Mouse (Mus musculus) hindbrain, postnatal 0 days (tissue): ENCODE results near the gene Adam1a. TPM values are rescaled to one million over a fixed set of nuclear protein-coding genes. Genes with fewer than 3 reads are reported as not detected.

Experiments
- ATAC-seq: fragments of 200-750 bp; cut with Nextera tagmentation; 2 replicates; pipeline ENCODE4 v1.8.0; 2017; ENCODE audit warnings: mild to moderate bottlenecking, moderate TSS enrichment, moderate library complexity
- DNase-seq: peaks from one replicate; pipeline ENCODE4 v3.0.0-alpha.2; 2015; ENCODE audit warnings: low spot score
- H3K27ac ChIP-seq: fragments of 300-500 bp; sonication (generic); 2 replicates; pipeline ENCODE4 v1.5.1; 2014; ENCODE audit warnings: mild to moderate bottlenecking
- H3K27me3 ChIP-seq: fragments of 300-500 bp; sonication (generic); 2 replicates; pipeline ENCODE4 v1.6.1; 2014; ENCODE audit warnings: low read length, mixed read lengths; ENCODE audit not compliant: insufficient read depth
- H3K36me3 ChIP-seq: fragments of 300-500 bp; sonication (generic); 2 replicates; pipeline ENCODE4 v1.6.1; 2014; ENCODE audit warnings: low read length, mixed read lengths; ENCODE audit not compliant: insufficient read depth
- H3K4me1 ChIP-seq: fragments of 300-500 bp; sonication (generic); 2 replicates; pipeline ENCODE4 v1.6.1; 2014; ENCODE audit warnings: antibody characterized with exemption, low read length, mixed read lengths; ENCODE audit not compliant: insufficient read depth
- H3K4me2 ChIP-seq: fragments of 300-500 bp; sonication (generic); 2 replicates; pipeline ENCODE4 v1.6.1; 2014; ENCODE audit warnings: low read depth, mild to moderate bottlenecking, low read length, moderate library complexity, mixed read lengths
- H3K4me3 ChIP-seq: fragments of 300-500 bp; sonication (generic); 2 replicates; pipeline ENCODE4 v1.5.1; 2014; ENCODE audit warnings: low read length
- H3K9ac ChIP-seq: fragments of 300-500 bp; sonication (generic); replicated peaks from 2 replicates; pipeline ENCODE4 v1.6.1; 2014; ENCODE audit warnings: mild to moderate bottlenecking, low read length, moderate library complexity, mixed read lengths
- H3K9me3 ChIP-seq: fragments of 300-500 bp; sonication (generic); 2 replicates; pipeline ENCODE4 v1.6.1; 2016; ENCODE audit warnings: low read length, mixed read lengths
- CTCF ChIP-seq: IDR thresholded peaks from 2 replicates; pipeline ENCODE4 v1.5.1; 2016; ENCODE audit warnings: antibody characterized with exemption, control low read depth, low read depth
- WGBS: fragments of 180-500 bp; shearing (Covaris S2); extraction: QIAGEN DNeasy Blood & Tissue Kit; methylation state at CpG from one replicate; pipeline ENCODE4 v1.1.7; 2014; 5-methylcytosine and 5-hydroxymethylcytosine counted together
- polyA plus RNA-seq: library from polyadenylated mRNA; unstranded; fragments of >200 nt; fragmentation: Nextera tagmentation; extraction: Ambion mirVana; gene quantifications from 2 replicates; pipeline ENCODE4 v1.2.1, GENCODE M21; 2015
- total RNA-seq: library from RNA; depleted of rRNA; stranded (reverse); fragments of >200 nt; gene quantifications from 2 replicates; pipeline ENCODE4 v1.2.3, GENCODE M21; 2014

Gene Adam1a
- total and polyA plus RNA-seq, 2 experiments from 2014 or later: 1.3 to 14.4 TPM

DNA sequence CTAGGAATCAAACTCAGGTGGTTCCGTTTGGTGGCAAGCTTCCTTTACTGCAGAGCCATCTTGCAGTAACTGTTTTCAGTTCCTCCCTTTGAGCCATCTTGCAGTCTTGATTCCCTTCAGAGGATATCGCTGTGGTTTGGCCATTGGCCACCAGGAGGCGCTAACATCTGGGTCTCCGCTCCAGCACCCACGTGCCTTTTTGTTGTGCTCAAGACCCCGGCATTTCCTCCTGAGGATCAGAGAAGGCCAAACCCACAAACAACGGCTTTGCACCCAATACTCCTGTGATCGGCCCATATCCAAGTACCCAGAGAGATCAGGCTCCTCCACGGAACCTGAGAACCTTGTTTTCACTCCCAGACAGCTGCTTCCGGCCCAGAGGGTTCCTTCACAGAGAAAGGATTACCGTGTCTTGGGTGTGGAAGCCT, 19.2 kb upstream of the Adam1a start:
- ATAC-seq (peak; percentile 81), DNase-seq (peak; percentile 88)
- WGBS: 13% methylated on average over 11 of the region's 11 CpGs
- Histone ChIP-seq H3K36me3 (no peaks in the 10 kb centered on the region), H3K9me3 (no peaks in the 10 kb centered on the region), H3K4me1 (no peaks in the 10 kb centered on the region), H3K27ac (no peak overlapping the region), H3K4me3 (no peak overlapping the region), H3K9ac (no peak overlapping the region), H3K4me2 (peak overlapping the region; percentile 29; the same call in 1 of the 2 replicates), H3K27me3 (no peaks in the 10 kb centered on the region)
- peak; percentile 89 for TF ChIP-seq CTCF

GRCm38 (mm10) chr5:121562436-121562835, 17.2 kb upstream of the Adam1a start:
- DNase-seq: no peak
- TF ChIP-seq CTCF: no peak

DNA sequence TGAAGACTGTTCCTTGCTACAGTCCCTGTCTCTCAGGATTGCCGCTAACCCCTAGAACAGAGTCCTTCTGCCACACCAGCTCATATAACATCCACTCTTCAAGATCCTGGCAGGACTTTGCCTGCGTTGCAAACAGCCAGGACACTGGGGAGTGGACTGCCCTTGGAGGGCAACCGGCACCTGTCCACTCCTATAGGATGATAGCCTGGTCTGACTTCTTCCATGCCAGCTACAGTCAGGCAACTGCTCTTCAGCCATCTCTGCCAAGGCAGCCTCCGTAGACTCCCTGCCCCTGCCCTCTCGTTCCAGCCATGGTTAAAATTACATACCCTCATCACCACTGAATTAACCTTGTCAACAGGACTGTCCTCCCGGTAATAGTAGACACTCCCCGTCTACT, 3.9 kb upstream of the Adam1a start:
- no peak for TF ChIP-seq CTCF
- H3K4me1 ChIP-seq: peaks cover 4% of the 10 kb centered on the region; the same call in 1 of the 2 replicates
- no peaks in the 10 kb centered on the region for H3K36me3 ChIP-seq
- DNase-seq (no peak), ATAC-seq (no peak)
- H3K9ac ChIP-seq: no peak overlapping the region
- no peaks in the 10 kb centered on the region for H3K9me3 ChIP-seq
- no peak overlapping the region for H3K4me3 ChIP-seq
- no peak overlapping the region for H3K27ac ChIP-seq
- H3K27me3 ChIP-seq: no peaks in the 10 kb centered on the region
- 86% methylated on average over 7 of the region's 7 CpGs for WGBS
- H3K4me2 ChIP-seq: no peak overlapping the region

More at GRCm38 (mm10) chr5:121562436-121562835, 17.2 kb upstream of the Adam1a start:
- Histone ChIP-seq H3K27me3 (no peaks in the 10 kb centered on the region), H3K4me1 (no peaks in the 10 kb centered on the region), H3K27ac (no peak overlapping the region), H3K9me3 (no peaks in the 10 kb centered on the region), H3K4me3 (no peak overlapping the region), H3K36me3 (no peaks in the 10 kb centered on the region), H3K4me2 (no peak overlapping the region), H3K9ac (no peak overlapping the region)
- 92% methylated on average over 3 of the region's 3 CpGs for WGBS
- ATAC-seq: no peak

GRCm38 (mm10) chr5:121547084-121547483, 1.8 kb upstream of the Adam1a start:
- Histone ChIP-seq H3K9ac (no peak overlapping the region), H3K4me3 (no peak overlapping the region), H3K4me2 (no peak overlapping the region), H3K36me3 (no peaks in the 10 kb centered on the region), H3K27ac (no peak overlapping the region), H3K9me3 (no peaks in the 10 kb centered on the region), H3K27me3 (no peaks in the 10 kb centered on the region), H3K4me1 (peaks cover 7% of the 10 kb centered on the region)
- WGBS: 96% methylated on average over 3 of the region's 3 CpGs
- DNase-seq: no peak
- no peak for TF ChIP-seq CTCF
- no peak for ATAC-seq

DNA sequence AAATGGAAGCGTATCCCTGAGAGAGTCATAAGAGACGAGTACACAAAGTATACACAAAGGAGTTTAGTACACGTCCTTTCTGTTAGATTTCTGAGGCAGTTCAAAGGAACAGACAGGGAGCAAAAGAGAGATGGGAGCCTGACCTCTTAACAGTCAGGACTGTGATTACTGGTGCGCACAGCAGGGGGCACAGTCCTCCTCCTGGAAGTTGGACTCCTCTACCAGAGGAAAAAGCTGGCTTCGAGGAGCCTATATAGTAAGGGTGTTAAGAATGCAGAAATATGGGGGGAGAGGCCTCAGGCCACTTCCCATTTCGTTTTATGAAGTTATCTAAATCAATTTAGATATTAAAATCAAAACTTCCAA, 1.2 kb upstream of the Adam1a start:
- H3K27me3 ChIP-seq: no peaks in the 10 kb centered on the region
- no peaks in the 10 kb centered on the region for H3K9me3 ChIP-seq
- ATAC-seq (peak; percentile 38; the same call in 1 of the 2 replicates), DNase-seq (peak; percentile 67)
- peaks cover 7% of the 10 kb centered on the region for H3K4me1 ChIP-seq
- H3K4me3 ChIP-seq: peak overlapping the region; percentile 64
- H3K4me2 ChIP-seq: peak overlapping the region; percentile 83
- peak overlapping the region; percentile 82; the same call in 1 of the 2 replicates for H3K9ac ChIP-seq
- peak overlapping the region; percentile 93 for H3K27ac ChIP-seq
- WGBS: 33% methylated on average over 6 of the region's 6 CpGs
- H3K36me3 ChIP-seq: no peaks in the 10 kb centered on the region
- TF ChIP-seq CTCF: peak; percentile 50

DNA sequence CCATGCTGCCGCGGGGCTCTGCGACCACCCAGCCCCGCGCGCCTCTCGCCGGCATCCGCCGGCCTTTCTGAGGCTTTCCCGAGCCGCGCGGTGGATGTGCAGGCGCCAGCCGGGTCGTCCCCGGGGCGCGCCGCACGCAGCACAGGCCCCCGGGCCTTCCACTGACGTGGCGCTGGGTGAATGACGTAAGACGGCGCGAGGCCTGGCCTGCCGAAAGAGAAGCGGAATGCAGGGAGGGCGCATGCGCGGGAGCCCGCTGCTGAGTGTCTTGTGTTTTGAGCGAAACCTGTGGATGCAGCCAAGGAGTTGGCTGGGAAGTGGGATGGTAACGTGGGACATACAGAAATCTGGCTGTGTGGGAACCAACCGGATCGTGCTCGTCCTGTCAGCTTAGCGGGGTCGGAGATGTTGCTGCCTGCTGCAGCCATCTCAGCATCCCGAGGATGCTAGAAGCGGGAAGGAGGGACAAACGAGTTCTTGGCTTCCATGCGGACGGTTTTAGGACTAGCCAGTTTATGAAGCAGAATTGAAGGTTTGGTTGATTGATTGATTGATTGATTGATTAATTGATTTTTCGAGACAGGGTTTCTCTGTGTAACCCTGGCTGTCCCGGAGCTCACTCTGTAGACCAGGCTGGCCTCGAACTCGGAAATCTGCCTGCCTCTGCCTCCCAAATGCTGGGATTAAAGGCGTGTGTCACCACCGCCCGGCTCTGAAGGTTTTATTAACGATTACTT, 679 bp upstream of the Adam1a start, which contains the start of gene Mapkapk5:
Gene Mapkapk5 (minus strand): TSS at position 113 of the 737 bp plus-strand sequence.
- H3K4me3 ChIP-seq: peak within 1 kb of the TSS; percentile 64
- peaks cover 7% of the 10 kb centered on the region for H3K4me1 ChIP-seq
- peak within 1 kb of the TSS; percentile 83 for H3K4me2 ChIP-seq
- H3K27ac ChIP-seq: peak within 1 kb of the TSS; percentile 93
- ATAC-seq: peak; percentile 95
- peak within 1 kb of the TSS; percentile 82 for H3K9ac ChIP-seq
- TF ChIP-seq CTCF: no peak
- no peaks in the 10 kb centered on the region for H3K9me3 ChIP-seq
- WGBS: 2% methylated on average over 55 of the region's 55 CpGs
- DNase-seq: peak; percentile 98
- H3K27me3 ChIP-seq: no peaks in the 10 kb centered on the region
- no peaks in the 10 kb centered on the region for H3K36me3 ChIP-seq

DNA sequence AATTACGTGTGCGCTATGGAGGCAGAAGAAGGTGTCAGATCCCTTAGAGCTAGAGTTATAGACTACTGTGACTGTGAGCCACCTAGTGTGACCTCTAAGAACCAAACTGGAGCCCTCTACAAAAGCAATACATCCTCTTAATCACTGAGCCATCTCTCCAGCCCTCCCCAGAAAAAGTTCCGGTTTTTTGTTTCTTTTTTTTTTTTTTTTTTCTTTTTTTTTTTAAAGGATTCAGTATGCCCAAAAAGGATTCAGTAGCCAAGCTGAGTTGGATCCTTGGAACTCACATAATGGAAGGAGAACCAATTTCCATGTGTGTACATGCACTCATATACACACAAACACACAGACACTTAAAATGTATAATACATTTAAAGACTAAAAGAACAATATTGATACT, 1.9 kb downstream of the Adam1a start:
- H3K4me3 ChIP-seq: no peak overlapping the region
- no peak for DNase-seq
- TF ChIP-seq CTCF: no peak
- 79% methylated on average over 3 of the region's 3 CpGs for WGBS
- H3K4me1 ChIP-seq: peaks cover 7% of the 10 kb centered on the region
- H3K27me3 ChIP-seq: no peaks in the 10 kb centered on the region
- no peak overlapping the region for H3K4me2 ChIP-seq
- H3K36me3 ChIP-seq: no peaks in the 10 kb centered on the region
- ATAC-seq: no peak
- H3K9ac ChIP-seq: no peak overlapping the region
- no peaks in the 10 kb centered on the region for H3K9me3 ChIP-seq
- no peak overlapping the region for H3K27ac ChIP-seq
